Mouse (Mus musculus) mesoderm, embryonic 11.5 days (tissue): ENCODE measurements around the gene Ptpn6.
A peak's percentile ranks its signal among the peaks of the same experiment; 100 is the strongest.
"Not testable (repeated sequence)": the region's sequence is repeated elsewhere in the genome, so short reads cannot be mapped to it uniquely, and the experiment has no call there.

ENCODE experiments used
- DNase-seq: peaks from one replicate; pipeline ENCODE4 v3.0.0-alpha.2; 2012; ENCODE audit warnings: low read depth, low spot score

Ptpn6 gene

DNA sequence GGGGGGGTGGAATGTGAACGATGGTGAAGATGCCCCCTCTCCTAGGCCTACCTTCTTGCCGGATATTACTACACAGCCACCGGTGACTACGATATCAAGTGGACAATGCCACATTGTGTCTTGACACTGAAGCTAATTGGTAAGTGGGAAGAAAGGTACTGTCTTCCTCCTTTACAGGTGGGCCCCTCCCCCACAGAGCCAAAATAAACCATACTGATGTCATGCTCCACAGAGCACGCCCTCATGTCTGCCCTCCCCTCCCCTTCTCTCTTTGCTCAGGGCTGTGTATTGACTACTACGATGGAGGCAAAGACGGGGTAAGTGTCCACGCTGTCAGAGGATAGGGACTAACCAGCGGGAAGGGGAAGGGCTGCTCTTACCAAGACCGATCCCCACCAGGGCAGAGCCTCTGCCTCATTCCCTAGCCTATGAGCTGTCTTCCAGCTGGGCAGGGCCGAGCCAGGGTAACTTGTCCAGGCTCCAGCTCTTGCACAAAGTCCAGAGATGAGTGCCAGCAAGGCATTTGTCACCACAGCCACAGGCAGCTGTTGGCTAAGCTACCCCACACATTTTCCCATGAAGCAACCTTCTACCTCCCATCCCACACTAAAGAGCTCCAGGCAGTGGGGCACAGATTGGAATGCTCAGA, 38.4 kb downstream of the Ptpn6 start:
- DNase-seq: no peak

DNA sequence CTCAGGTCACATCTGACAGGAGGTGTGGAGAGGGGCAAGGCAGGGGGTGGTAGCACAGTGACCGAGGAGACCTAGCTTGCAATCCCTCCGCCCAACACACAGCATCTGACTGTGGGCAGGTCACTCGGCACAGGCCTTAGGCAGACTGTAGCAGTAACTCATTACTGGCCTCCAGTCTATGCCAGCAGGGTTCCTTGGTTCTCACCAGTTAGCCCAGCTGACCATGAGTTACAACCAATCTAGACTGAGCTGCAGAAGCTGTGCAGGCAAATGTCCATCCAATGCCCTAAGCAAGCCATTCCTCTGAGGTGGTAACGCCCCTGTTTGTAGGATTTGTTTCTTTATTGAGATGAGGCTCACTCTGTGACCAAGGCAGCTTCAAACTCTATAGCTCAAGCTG, 39.1 kb downstream of the Ptpn6 start:
- DNase-seq: no peak

DNA sequence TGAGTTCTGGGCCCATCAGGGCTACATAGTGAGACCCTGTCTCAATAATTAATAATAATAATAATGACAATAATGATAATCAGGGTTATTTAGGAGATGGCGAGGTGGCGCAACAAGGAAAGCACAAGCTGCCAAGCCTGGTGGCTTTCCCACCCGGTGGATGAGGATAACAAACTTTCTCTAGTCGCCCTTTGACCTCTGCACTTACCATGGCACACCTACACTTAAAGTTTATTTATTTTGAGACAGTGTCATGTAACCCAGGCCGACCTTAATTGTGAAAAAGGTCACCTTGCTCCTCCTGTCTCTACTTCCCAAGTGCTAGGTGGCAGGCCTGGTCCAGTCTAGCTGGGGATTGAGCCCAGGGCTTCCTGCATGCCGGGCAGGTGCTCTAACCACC, 39.8 kb downstream of the Ptpn6 start:
- no peak for DNase-seq

DNA sequence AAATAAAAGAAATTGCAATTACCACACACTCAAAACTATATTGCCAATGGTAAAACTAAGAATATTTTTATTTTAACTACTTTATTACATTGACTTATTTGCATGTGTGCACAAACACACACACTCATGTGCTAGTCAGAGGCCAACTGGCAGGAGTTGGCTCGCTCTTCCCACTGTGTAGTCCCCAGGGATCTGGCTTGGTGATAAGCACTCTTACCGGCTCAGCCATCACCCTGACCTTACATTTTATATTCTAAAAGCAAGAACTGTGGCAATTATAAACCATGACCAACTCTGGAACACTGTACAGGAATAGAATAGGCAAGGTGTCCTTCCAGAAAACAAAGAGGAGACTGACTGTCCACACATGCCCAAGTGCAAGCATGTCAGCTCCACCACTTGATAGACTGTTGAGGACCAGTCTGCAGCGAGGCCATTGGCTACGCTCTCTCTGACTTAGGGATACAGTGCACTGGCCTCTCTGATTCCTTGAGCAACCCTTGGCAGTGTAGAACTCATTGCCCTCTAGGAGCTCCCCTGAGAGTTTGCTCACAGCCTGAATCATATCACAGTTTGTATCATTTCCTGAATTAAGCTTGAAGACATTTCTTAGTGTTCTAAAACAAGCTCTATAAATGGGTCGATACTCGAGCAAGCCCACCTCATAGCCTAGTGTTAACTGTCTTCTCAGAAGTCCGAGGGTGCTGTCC, 41.9 kb downstream of the Ptpn6 start:
- no peak for DNase-seq

DNA sequence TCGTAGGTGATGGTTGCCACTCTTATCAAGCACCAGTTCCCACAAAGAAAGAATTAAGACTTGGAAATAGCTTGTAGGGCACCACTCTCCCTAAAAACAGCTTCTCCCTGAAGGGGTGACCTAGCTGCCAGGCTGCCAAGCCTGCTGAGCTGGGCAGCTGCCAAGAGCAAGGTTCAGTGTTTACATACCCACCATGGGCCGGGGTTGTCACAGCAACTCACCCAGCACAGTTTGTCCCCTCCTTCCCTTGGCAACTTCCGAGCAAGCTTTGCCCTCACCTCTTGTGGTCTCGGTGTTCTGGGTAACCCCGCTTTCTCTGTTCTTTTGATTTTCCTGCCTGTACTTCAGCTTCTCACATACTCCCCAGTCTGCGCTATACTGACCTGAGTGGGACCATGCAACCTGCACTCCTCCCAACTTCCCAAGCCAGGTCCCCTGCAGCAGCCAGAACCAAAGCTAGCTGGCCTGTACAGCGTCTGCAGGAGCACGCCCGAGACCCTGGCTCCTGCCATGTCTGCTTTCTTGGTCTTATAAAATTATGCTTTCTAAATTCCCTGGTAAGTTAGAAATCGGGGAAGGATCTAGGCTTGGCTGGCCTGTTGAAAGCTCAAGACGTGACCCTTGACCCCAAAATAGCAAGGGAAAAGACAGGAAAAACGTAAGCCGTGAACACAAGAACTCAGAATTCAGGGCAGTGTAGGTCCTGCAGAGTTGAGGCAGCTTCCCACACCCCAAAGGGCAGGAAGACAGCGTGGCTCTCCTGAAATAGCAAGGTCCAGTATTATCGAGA, 44.2 kb downstream of the Ptpn6 start:
- no peak for DNase-seq

DNA sequence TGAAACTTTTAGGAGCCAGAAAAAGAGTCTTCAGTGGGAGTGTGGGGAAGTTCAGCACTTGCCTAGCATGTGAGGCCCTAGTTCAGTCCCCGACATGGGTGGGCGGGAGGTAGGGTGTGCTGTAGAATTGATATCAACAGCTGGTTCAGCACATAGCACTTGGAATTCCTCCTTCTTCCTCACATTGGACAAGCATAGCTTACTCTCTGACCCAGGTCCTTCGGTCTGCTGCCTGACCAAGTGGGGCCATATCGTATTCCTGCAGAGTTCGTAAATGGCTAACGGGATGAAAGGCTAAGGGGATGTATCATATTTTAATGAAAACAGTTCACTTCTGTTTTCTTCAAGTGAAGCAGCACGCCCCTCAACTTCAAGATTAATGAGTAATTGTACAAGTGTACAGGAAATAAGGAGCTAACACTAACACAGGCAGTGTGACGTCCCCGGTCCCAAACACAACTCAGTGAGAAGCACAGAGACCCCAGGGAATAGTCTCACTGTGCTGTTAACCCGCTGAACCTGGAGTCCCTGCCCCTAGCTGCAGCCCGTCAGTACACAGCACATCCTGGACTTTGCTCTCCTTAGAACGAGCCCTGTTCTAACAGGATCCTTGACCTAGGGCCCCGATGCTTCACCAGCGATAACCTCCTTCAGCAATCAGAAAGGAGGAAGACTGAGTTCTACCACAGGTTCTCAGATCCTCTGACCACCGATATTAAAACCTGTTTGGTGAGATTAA, 45.1 kb downstream of the Ptpn6 start:
- DNase-seq: peak; percentile 33

DNA sequence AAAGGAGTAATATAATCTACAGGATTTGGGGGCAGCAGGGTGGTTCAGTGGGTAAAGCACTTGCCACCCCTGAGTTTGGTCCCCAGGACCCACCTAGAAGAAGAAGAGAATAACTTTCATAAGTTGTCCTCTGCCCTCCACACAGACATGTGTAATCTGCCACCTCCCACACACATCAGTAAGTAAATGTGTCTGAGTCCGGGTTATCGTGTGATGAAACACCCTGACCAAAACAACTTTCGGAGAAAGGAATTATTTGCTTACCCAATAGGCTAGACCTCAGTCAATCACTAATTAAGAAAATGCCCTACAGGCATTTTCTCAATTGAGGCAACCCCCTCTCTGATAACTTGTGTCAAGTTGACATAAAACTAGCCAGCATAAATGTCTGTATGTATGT, 48.0 kb downstream of the Ptpn6 start:
- DNase-seq: no peak

DNA sequence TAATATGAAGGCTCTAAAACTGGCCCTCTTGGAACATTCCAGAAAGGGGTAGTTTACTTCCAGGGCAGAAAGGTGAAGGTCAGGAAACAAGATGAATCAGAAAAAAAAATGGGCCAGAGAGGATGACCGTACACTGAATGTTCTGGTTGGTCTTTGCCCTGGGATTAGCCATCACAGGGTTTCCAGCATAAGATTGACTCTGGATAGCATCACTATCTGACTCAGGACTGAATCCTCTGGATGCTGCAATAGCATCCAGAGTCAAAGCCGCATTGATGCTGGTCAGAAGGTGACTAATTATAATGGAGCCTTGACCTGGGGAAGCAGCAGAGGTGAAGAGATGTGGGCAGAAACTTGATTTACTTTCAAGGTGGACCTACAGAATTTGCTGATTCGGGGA, 49.5 kb downstream of the Ptpn6 start:
- DNase-seq: no peak

DNA sequence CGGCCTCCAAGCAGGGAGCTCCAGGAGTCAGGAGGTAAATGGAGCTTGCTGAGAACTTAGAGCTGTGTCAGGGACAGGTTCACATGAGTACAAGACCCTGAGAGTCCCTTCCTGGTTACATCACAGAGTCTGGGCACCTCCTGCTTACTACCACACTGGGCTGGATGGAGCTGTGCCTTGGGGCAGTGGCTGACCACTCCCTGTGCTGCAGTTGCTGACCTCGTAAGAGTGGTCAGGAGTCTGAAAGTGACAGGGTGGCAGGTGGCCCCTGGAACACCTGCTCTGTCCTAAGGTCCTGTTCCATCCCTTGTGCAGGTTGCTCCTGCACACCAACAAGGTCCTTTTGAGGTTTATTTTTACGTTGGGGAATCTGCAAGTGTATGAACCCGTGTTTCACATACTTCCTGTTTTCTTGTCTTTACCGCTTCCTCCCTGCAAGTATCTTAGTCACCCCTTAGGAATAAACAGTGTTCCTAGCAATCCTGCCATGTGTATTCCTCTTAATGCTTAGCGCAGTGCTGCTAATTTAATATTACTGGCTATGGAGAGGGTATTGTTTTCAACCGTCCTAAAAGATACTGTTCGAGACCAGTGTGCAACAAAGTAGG, 50.3 kb downstream of the Ptpn6 start:
- no peak for DNase-seq

DNA sequence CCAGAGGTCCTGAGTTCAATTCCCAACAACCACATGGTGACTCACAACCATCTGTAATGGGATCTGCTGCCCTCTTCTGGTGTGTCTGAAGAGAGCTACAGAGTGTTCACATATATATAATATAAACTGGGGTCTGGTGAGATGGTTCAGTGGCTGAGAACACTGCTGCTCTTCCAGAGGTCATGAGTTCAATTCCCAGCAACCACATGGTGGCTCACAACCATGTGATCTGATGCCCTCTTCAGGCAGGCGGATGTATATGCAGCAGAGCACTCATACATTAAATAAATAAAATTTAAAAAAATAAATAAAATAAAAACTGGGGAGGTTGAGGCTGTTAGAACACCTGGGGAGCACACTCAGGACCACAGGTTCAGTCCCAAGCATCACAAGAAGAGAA, 51.9 kb downstream of the Ptpn6 start:
- DNase-seq: not testable (repeated sequence)

DNA sequence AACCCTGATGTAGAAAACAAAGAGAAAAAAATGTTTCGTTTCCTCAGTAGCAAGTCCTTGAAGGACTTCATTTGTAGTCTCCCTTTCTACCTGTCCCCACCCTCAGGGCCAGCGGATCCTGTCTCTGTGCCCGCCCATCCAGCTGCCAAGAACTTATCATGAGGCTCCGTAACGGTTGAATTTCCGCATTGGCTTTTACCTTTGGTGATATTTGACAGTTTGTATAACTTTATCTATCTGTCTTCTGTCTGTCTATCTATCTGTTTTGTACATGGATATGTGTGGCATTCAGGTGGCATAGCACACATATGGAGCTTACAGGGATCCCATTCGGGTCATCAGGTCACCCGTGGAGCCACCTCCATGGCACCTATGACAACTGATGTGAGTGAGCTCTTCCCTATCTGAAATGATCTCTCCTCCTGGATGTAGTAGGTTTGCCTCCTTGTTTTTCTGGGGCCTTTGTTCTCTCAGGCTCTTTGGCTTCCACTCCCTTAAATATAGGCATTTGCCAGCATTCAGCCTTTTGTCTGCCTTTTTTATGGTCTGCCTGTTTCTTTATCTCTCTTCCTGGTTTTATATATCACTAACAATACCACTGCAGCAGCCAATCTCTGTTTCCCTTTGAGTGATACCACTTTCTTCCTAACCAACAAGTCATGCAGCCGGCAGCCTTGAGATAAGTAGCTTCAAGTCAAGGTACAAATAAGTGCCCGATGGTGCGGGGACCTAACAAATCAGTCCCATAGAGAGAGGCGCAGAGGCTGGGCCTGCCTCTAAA, 52.7 kb downstream of the Ptpn6 start:
- no peak for DNase-seq

DNA sequence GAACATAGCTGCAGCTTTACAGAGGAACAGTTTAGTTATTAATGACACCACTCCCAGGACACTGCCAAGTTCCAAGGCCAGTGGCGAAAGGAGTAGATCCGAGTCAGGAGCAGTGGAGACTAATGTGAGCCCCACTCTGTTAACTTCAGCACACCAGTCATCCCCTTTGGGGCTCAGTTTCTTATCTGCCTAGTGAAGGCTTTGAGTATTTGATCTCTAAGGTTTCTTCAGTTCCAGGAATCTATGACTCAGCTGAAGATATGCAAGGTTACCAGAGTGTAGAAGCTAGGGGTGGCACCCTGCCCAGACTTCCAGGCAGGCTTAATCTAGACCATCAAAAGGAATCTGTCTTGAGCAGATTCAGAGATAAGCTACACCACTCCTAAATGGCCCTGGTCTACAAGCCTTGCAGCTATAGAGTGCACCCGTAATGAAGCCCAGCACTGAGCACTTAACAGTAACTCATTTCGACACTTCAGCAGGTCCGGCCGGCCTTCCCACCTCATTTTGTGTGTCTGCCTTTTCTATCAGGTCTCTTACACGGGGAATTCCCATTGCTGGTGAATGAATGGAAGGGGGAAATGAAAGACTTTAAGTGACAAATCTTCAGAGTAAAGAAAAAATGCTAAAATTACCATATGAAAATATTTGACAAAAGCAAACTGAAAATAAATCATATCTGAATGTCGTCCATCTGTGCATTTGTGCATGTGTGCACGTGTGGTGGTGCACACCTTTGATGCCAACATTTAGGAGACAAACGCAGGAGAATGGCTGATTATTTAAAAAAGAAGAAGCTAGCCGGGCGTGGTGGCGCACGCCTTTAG, 54.7 kb downstream of the Ptpn6 start:
- DNase-seq: no peak

DNA sequence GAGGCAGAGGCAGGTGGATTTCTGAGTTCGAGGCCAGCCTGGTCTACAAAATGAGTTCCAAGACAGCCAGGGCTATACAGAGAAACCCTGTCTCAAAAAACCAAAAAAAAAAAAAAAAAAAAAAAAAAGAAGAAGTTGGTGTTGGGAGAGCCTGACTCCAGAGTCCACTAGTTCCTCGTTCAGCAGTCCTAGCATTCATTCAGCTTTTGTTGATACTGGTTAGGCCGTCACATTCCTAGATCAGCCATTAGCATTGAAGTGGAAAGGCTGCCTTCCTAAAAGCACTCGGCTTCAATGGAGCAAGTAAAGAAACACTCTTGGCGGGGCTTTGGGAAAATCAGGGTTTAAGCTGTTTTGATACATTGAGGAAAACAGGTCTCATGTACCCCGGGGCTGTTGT, 56.2 kb downstream of the Ptpn6 start:
- not testable (repeated sequence) for DNase-seq

DNA sequence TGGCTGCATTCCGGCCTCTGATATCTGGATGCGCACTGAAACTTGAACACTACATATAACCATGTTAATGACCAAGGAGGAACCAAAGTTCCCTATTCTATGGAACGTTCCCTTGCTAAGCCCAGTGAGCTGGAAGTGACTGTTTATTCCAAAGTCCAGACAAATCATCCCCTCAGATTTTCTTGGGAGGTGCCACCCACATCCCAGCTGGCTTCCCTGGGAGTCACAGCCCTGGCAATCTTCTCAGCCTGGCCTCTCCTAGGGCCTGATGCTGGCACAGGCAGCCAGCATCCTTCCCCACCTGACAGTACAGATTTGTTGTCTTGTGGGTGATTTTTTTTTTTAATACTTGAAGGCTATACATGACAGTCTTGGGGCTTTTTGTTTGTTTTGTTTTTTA, 59.0 kb downstream of the Ptpn6 start:
- DNase-seq: no peak

DNA sequence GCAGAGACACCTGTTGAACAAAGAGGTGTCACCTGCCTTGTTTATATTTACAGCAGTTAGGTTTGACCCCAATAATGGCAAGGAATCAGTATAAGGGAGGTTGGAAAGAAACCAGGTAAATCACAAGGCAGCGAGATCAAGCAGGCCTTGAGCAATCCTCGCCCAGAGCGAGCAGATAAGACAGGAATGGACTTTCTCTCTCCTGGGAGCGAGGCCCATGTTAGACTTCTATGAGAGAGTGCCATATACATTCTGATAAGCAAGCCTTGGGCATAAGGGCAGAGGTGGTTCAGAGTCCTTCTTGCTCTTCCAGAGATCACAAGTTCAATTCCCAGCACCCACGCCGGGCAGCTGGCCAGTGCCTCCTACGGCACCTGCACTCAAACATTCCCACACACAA, 59.7 kb downstream of the Ptpn6 start:
- DNase-seq: no peak

DNA sequence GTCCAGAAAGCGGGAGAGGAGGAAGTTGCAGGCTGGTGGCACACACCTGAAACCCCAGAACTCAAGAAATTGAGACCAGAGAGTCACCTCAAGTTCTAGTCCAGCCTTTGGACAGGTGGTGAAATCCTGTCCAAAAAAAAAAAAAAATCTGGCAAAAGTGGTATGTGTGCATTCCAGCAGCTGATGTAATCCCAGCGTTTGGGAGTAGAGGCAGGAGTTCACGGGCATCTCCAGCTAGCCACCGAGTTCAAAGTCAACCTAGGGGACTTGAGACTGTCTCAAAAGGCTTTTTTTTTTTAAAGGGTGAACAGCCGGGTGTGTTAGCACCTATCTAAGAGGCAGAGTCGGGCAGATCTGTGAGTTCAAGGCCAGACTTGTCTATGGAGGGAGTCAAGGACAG, 62.3 kb downstream of the Ptpn6 start:
- no peak for DNase-seq

DNA sequence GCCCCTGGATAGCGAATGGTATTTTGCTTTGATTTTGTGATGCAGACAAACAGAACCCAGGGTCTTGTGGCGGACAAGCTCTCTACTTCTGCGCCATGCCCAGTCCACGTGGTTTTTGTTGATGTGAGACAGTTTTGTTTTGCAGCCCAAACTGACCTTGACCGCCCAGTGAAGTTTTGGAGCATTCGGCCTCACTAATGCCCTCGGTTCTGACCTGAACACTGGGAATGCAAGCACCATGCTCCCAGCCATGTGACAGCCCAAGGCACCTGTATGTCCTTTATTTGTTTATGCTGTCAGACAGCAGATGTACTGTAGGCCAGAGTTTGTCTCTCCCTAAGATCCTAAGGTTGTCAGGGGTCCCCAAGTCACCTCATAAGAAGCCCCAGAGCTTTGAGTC, 63.9 kb downstream of the Ptpn6 start:
- DNase-seq: no peak

DNA sequence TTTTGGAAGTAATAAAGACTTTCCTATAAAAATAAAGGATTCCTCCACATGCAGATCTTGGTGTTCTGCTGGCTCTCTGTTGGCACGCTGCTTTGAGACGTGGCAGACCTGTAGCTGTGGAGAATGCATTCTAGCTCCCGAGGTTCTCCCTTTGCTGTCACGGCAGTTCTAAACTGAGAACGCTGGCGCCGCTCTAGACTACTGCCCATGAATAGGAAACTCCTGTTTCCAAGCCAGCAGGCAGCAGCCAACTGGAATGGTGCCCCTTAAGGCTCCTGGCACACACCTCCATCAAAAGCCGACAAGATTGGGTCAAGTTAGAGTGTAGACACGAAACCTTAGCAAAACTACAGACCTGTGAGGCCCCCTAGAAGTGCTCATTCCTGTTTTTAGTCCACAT, 64.9 kb downstream of the Ptpn6 start:
- DNase-seq: no peak

DNA sequence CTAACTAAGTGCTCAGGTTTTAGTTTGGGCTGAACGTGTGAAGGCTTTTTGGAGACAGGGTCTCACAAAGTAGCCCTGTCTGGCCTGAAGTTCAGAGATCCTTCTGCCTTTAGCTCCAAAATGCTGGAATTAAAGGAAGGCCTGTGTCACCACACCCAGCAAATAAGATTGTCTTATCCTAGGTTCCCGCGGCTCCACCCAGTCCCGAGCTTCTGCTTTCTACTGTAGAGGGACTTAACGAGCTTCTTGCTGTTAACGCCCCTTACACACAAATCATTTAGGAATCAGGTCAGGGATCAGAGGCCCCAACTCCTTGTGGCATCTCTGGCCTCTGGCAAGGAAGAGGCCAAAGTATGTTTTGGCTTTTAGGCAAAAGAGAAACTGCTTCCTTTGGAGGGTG, 66.4 kb downstream of the Ptpn6 start:
- DNase-seq: no peak
